Mouse (Mus musculus) testis, adult 2 months (tissue): ENCODE data around the gene Abcc2. TPM values are rescaled to one million over a fixed set of nuclear protein-coding genes. Genes with fewer than 3 reads are reported as not detected.

Source experiments
- H3K27ac ChIP-seq: fragments of 200-500 bp; 2 replicates; pipeline ENCODE4 v1.5.1; 2012; ENCODE audit warnings: low read depth, low read length; ENCODE audit not compliant: control insufficient read depth, insufficient read depth
- H3K27me3 ChIP-seq: fragments of 200-500 bp; 2 replicates; pipeline ENCODE4 v1.6.1; 2012; ENCODE audit warnings: mild to moderate bottlenecking, low read length, moderate library complexity; ENCODE audit not compliant: control insufficient read depth, insufficient read depth
- H3K36me3 ChIP-seq: fragments of 200-500 bp; 2 replicates; pipeline ENCODE4 v1.6.1; 2012; ENCODE audit warnings: mild to moderate bottlenecking, low read length; ENCODE audit not compliant: control insufficient read depth, insufficient read depth
- H3K4me1 ChIP-seq: fragments of 200-500 bp; 2 replicates; pipeline ENCODE4 v1.6.1; 2012; ENCODE audit warnings: low read length; ENCODE audit not compliant: control insufficient read depth, insufficient read depth
- H3K4me3 ChIP-seq: fragments of 200-500 bp; 2 replicates; pipeline ENCODE4 v1.5.1; 2012; ENCODE audit warnings: low read depth, mild to moderate bottlenecking, low read length, moderate library complexity, mixed read lengths; ENCODE audit not compliant: control insufficient read depth
- CTCF ChIP-seq: fragments of 200-500 bp; IDR thresholded peaks from 2 replicates; pipeline ENCODE4 v1.5.1; 2012; ENCODE audit warnings: low read depth, mild to moderate bottlenecking, inconsistent platforms, low read length, moderate library complexity; ENCODE audit not compliant: control insufficient read depth, insufficient read depth, insufficient replicate concordance
- POLR2A ChIP-seq: fragments of 200-500 bp; IDR thresholded peaks from 2 replicates; pipeline ENCODE4 v1.6.1; 2012; ENCODE audit warnings: low read depth, mild to moderate bottlenecking, inconsistent platforms, low read length, moderate library complexity; ENCODE audit not compliant: control insufficient read depth
- polyA plus RNA-seq: library from polyadenylated mRNA; depleted of rRNA; stranded (reverse); fragments of >200 nt; gene quantifications from 2 replicates; pipeline ENCODE4 v1.2.3, GENCODE M21; 2012

Abcc2 gene
- polyA plus RNA-seq, 1 experiment, result 0.33 TPM

DNA sequence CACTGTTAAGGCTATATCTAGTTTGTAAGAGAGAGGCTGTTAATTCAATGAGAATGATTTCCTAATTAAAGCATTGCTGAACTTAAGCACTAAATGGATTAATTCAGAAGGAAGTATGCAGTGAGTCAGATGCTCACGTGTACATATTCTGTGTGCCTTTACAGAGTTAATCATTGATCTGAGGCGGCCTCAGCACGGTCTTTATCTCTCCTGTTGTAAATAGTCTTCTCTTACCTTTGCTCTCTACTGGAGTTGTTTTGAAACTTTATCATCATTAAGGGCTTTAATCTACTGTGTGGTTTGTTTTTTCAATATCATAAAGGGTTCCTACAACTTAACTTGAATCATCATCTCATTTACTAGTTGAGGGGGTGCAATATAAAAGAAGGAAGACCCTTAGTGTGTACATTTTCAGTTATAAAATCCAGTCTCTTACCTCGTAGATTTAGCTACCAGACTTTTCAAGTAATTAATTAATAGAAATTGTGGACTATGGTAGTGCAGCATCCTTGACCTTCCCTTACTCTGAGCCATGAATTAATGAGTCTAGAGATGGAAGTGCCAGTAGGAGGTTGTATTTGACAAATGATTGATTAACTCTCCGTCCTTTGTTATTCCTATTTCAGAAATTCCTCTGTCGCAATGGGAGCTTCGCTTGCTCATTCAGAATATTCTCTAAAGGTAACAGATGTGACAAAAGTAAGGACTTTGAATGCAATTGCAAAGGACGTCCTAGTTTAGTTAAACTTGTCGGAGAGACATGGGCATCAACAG, 14.3 kb upstream of the Abcc2 start:
- H3K4me3 ChIP-seq, result no peak overlapping the region
- H3K4me1 ChIP-seq, result no peaks in the 10 kb centered on the region
- H3K27me3 ChIP-seq, result no peaks in the 10 kb centered on the region
- no peaks in the 10 kb centered on the region; the same call in 1 of the 2 replicates for H3K36me3 ChIP-seq
- H3K27ac ChIP-seq, result no peak overlapping the region
- no peak for TF ChIP-seq POLR2A
- TF ChIP-seq CTCF, result no peak

- Histone ChIP-seq H3K27me3 (no peaks in the 10 kb centered on the region), H3K4me1 (no peaks in the 10 kb centered on the region), H3K4me3 (no peak overlapping the region), H3K27ac (no peak overlapping the region), H3K36me3 (no peaks in the 10 kb centered on the region; the same call in 1 of the 2 replicates)
- no peak for TF ChIP-seq CTCF
- no peak for TF ChIP-seq POLR2A
These were observed 12.5 kb upstream of the Abcc2 start for GRCm38 (mm10) chr19:43769366-43769960.

DNA sequence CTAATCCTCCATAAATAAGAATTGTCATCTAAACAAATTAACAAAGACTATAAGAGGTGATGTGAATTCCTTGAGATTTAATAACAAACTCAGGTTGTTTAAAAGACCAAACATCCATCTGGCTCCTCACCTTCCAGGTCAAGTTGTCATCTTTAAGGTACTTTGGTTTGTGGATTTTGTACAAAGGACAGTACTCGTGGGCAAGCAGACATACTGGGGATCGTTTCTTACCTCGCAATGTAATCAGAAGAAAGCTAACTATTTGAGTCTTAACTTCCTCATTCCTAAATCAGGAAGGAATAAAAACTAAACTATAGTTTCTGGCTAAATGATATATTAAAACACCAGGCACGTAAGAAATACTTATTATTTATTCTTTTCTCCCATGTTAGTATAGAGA, 11.4 kb upstream of the Abcc2 start:
- no peak overlapping the region for H3K27ac ChIP-seq
- H3K36me3 ChIP-seq, result no peaks in the 10 kb centered on the region; the same call in 1 of the 2 replicates
- H3K4me3 ChIP-seq, result no peak overlapping the region
- H3K4me1 ChIP-seq, result no peaks in the 10 kb centered on the region
- no peaks in the 10 kb centered on the region for H3K27me3 ChIP-seq
- no peak for TF ChIP-seq CTCF
- no peak for TF ChIP-seq POLR2A

DNA sequence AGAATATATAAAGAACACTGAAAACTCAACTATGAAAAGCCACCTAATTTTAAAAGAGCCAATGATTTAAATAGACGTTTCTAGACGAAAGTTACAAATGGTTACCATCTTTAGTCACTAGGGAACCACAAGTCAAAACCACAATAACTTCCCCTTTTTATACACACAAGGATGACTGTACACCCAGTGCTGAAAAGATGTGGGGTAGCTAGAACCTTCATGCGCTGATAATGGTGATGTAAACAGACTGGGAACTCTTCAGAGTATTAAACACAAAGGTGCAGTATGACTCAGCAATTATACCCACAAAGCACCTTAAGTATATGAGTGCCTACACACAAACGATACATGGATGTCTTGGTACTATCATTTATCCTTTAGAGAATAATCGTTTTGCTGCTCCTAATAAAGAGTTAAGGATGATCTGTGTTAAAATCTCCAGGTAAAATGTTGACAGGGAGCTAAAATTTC, 10.5 kb upstream of the Abcc2 start:
- H3K36me3 ChIP-seq, result no peaks in the 10 kb centered on the region
- no peak overlapping the region for H3K4me3 ChIP-seq
- H3K27ac ChIP-seq, result no peak overlapping the region
- H3K4me1 ChIP-seq, result no peaks in the 10 kb centered on the region
- H3K27me3 ChIP-seq, result no peaks in the 10 kb centered on the region
- TF ChIP-seq CTCF, result no peak
- no peak for TF ChIP-seq POLR2A

DNA sequence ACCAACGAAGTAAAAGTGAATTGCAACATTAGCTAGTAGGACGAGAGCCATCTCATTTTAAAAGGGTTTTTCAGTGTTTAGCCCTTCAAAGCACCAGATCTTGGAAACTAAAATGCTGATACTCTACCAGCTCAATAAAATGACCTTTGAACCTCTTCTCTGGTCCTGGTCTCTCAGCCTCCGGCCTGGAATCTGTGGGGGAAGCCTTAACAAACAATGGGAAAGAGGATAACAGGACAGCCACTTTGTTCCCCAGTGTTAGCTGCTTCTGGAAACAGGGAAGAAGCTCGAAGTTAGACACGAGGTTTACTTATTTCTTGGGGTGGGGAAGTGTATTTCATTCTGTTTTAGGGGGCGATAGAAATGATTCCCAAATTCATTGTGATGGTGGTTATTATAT, 9.7 kb upstream of the Abcc2 start:
- H3K36me3 ChIP-seq, result no peaks in the 10 kb centered on the region
- no peak overlapping the region for H3K4me3 ChIP-seq
- H3K4me1 ChIP-seq, result no peaks in the 10 kb centered on the region
- no peaks in the 10 kb centered on the region for H3K27me3 ChIP-seq
- TF ChIP-seq POLR2A, result no peak
- TF ChIP-seq CTCF, result no peak
- no peak overlapping the region for H3K27ac ChIP-seq

GRCm38 (mm10) chr19:43775433-43775832, 6.6 kb upstream of the Abcc2 start:
- Histone ChIP-seq H3K27ac (no peak overlapping the region), H3K36me3 (no peaks in the 10 kb centered on the region), H3K4me3 (no peak overlapping the region), H3K4me1 (no peaks in the 10 kb centered on the region), H3K27me3 (no peaks in the 10 kb centered on the region)
- no peak for TF ChIP-seq POLR2A
- TF ChIP-seq CTCF, result no peak

DNA sequence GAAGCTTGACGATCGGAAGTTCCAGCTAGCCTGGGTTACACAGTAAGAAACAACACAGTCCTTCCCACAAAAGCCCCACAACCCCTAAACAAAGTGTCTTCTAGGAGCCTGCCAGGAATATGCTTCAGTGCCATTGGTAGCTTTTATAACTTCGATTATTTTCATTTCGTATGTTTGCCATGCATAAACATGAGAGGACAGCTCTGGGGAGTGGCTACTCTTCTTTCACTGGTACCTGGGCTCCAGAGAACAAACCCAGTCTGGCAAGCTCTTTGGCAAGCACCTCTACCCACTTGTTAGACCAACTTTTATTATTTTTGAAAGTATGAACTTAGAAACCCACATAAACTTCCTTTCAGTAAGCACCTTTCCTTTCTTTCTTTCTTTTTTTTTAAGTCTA, 5.4 kb upstream of the Abcc2 start:
- H3K4me3 ChIP-seq, result no peak overlapping the region
- no peaks in the 10 kb centered on the region for H3K27me3 ChIP-seq
- no peaks in the 10 kb centered on the region for H3K36me3 ChIP-seq
- no peak overlapping the region for H3K27ac ChIP-seq
- TF ChIP-seq CTCF (no peak), POLR2A (no peak)
- H3K4me1 ChIP-seq, result no peaks in the 10 kb centered on the region

GRCm38 (mm10) chr19:43777308-43777707, 4.7 kb upstream of the Abcc2 start:
- H3K27me3 ChIP-seq, result no peaks in the 10 kb centered on the region
- no peak overlapping the region for H3K4me3 ChIP-seq
- no peaks in the 10 kb centered on the region for H3K4me1 ChIP-seq
- TF ChIP-seq CTCF, result no peak
- TF ChIP-seq POLR2A, result no peak
- H3K36me3 ChIP-seq, result no peaks in the 10 kb centered on the region
- H3K27ac ChIP-seq, result no peak overlapping the region
